Mouse (Mus musculus) megakaryocyte, embryonic 14.5 days (primary cell): Measurements from ENCODE around the gene Nup160.

Source experiments
- FLI1 ChIP-seq: IDR thresholded peaks from 2 replicates; pipeline ENCODE4 v1.6.1; 2012; ENCODE audit warnings: low read length, inconsistent platforms, mixed read lengths
- GATA1 ChIP-seq: IDR thresholded peaks from 3 replicates; pipeline ENCODE4 v1.6.1; 2012; ENCODE audit warnings: mixed read lengths, low read length, inconsistent platforms, borderline replicate concordance

GRCm38 (mm10) chr2:90717948-90718347 lies 40.9 kb downstream of the Nup160 start:
- TF ChIP-seq GATA1: no peak
- TF ChIP-seq FLI1: no peak
